Mouse (Mus musculus) kidney, adult 2 months (tissue): ENCODE data around the gene Defb25.

Experiments
- CTCF ChIP-seq: fragments of 200-500 bp; conservative IDR thresholded peaks from 2 replicates; pipeline ENCODE4 v1.5.1; 2011; ENCODE audit warnings: low read depth, mild to moderate bottlenecking, control low read depth, low read length, moderate library complexity, mixed read lengths; ENCODE audit not compliant: insufficient read depth, insufficient read length
- POLR2A ChIP-seq: fragments of 200-500 bp; IDR thresholded peaks from one replicate; pipeline ENCODE4 v1.6.1; 2011; ENCODE audit warnings: low read depth, low read length, control low read depth

- TF ChIP-seq CTCF = no peak
- TF ChIP-seq POLR2A = no peak
These were observed 7.1 kb upstream of the Defb25 start for GRCm38 (mm10) chr2:152629904-152630303.
